Mouse (Mus musculus): Measurements from ENCODE around the gene Fancc. TPM values are rescaled to one million over a fixed set of nuclear protein-coding genes. Genes with fewer than 3 reads are reported as not detected.

Gene Fancc
- polyA plus RNA-seq, 1 experiment = 18.6 TPM

DNA sequence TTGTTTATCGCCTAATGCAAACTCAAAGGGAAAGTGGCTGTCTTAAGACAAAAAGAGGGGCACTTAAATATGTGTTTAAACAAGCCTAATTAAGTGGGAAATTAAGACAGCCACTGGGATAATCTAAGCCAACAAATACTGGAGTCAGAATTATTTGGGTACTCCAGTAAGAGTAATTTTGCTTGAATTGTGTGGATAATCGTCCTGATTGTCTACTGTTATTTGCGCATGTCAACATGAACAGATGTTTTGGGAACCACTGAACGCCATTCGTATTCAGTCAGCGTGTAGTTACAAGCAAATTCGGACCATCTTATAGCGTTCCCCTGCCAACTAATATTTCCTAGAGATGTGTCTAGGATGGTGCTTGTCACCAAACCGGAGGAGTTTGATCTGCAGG is 33.8 kb upstream of the Fancc start:
- peaks cover 10% of the 10 kb centered on the region for H3K4me1 ChIP-seq (ENCODE audit: control insufficient read depth, insufficient read depth, low read length)
- DNase-seq = no peak
- no peak for TF ChIP-seq CTCF (IDR thresholded peaks at IDR 0.05; ENCODE audit: insufficient read depth, low read length)
- TF ChIP-seq POLR2A (IDR thresholded peaks at IDR 0.05; ENCODE audit: borderline replicate concordance, extremely low read depth, low read depth, low read length) = no peak
- no peak overlapping the region for H3K4me3 ChIP-seq (replicated peaks; ENCODE audit: extremely low read depth, low read depth, low read length)
- 80% methylated on average over 9 of the region's 9 CpGs for WGBS

GRCm38 (mm10) chr13:63530371-63530764 is 33.3 kb upstream of the Fancc start:
- peaks cover 8% of the 10 kb centered on the region for H3K4me1 ChIP-seq (ENCODE audit: control insufficient read depth, insufficient read depth, low read length)
- no peak for DNase-seq
- 76% methylated on average over 3 of the region's 3 CpGs for WGBS
- no peak for TF ChIP-seq POLR2A (IDR thresholded peaks at IDR 0.05; ENCODE audit: borderline replicate concordance, extremely low read depth, low read depth, low read length)
- no peak for TF ChIP-seq CTCF (IDR thresholded peaks at IDR 0.05; ENCODE audit: insufficient read depth, low read length)
- no peak overlapping the region for H3K4me3 ChIP-seq (replicated peaks; ENCODE audit: extremely low read depth, low read depth, low read length)

- Histone ChIP-seq H3K4me3 (replicated peaks; ENCODE audit: extremely low read depth, low read depth, low read length) (no peak overlapping the region), H3K4me1 (ENCODE audit: control insufficient read depth, insufficient read depth, low read length) (peaks cover 8% of the 10 kb centered on the region)
- DNase-seq = no peak
- TF ChIP-seq POLR2A (IDR thresholded peaks at IDR 0.05; ENCODE audit: borderline replicate concordance, extremely low read depth, low read depth, low read length) (no peak), CTCF (IDR thresholded peaks at IDR 0.05; ENCODE audit: insufficient read depth, low read length) (no peak)
- 47% methylated on average over 3 of the region's 3 CpGs for WGBS
Measured at GRCm38 (mm10) chr13:63529602-63530370, 32.7 kb upstream of the Fancc start.

DNA sequence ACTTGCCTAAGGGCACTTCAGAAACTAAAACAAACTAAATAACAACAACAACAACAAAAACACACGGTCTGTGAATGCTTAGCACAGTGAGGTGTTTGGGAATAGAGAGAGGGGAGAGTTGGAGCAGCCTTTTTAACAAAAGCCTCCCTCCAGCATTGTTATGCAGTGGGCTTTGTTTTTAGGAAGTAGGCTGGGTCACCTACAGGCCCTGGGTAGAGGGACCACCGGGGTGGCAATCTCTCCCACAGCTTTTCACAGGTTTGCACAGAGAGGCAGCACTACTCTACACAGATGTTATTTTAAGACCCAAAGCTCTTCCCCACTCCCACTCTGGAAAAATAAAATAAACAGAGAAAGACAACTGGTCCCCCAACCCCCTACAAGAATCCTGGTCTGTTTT is 31.8 kb upstream of the Fancc start:
- TF ChIP-seq CTCF (IDR thresholded peaks at IDR 0.05; ENCODE audit: insufficient read depth, low read length) (no peak), POLR2A (IDR thresholded peaks at IDR 0.05; ENCODE audit: borderline replicate concordance, extremely low read depth, low read depth, low read length) (no peak)
- H3K4me1 ChIP-seq (ENCODE audit: control insufficient read depth, insufficient read depth, low read length) = peaks cover 8% of the 10 kb centered on the region
- no peak for DNase-seq
- no peak overlapping the region for H3K4me3 ChIP-seq (replicated peaks; ENCODE audit: extremely low read depth, low read depth, low read length)
- WGBS = 27% methylated on average over 2 of the region's 2 CpGs

DNA sequence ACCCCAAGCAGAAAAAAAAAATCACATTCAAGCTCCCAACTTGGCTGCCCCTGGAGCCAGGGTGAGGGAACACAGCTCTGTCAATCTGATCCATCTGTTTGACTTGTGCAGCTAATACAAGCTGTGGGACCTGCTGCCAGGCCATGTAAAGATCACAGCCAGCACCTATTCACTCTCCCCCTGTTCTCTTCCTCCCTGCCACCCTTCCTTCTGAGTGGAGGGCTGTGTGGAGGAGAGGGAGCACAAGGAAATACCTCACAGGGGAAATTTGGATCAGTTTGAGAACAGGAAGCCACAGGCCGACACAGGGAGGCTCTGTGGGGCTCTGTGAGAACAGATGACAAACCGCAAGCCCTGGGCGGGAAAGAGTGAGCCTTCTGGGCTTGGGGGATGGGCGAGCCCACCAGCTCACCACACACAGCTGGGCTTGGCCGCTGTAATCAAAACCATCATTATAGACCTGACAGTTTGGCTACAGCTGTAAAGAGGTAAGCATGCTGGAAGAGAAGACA is 31.1 kb upstream of the Fancc start:
- Histone ChIP-seq H3K4me3 (replicated peaks; ENCODE audit: extremely low read depth, low read depth, low read length) (no peak overlapping the region), H3K4me1 (ENCODE audit: control insufficient read depth, insufficient read depth, low read length) (peaks cover 8% of the 10 kb centered on the region)
- 28% methylated on average over 5 of the region's 5 CpGs for WGBS
- TF ChIP-seq POLR2A (IDR thresholded peaks at IDR 0.05; ENCODE audit: borderline replicate concordance, extremely low read depth, low read depth, low read length) (no peak), CTCF (IDR thresholded peaks at IDR 0.05; ENCODE audit: insufficient read depth, low read length) (no peak)
- DNase-seq = no peak

- WGBS = 65% methylated on average over 11 of the region's 11 CpGs
- H3K4me1 ChIP-seq (ENCODE audit: control insufficient read depth, insufficient read depth, low read length) = peaks cover 8% of the 10 kb centered on the region
- no peak for TF ChIP-seq CTCF (IDR thresholded peaks at IDR 0.05; ENCODE audit: insufficient read depth, low read length)
Measured at GRCm38 (mm10) chr13:63525571-63526197, 28.6 kb upstream of the Fancc start.

DNA sequence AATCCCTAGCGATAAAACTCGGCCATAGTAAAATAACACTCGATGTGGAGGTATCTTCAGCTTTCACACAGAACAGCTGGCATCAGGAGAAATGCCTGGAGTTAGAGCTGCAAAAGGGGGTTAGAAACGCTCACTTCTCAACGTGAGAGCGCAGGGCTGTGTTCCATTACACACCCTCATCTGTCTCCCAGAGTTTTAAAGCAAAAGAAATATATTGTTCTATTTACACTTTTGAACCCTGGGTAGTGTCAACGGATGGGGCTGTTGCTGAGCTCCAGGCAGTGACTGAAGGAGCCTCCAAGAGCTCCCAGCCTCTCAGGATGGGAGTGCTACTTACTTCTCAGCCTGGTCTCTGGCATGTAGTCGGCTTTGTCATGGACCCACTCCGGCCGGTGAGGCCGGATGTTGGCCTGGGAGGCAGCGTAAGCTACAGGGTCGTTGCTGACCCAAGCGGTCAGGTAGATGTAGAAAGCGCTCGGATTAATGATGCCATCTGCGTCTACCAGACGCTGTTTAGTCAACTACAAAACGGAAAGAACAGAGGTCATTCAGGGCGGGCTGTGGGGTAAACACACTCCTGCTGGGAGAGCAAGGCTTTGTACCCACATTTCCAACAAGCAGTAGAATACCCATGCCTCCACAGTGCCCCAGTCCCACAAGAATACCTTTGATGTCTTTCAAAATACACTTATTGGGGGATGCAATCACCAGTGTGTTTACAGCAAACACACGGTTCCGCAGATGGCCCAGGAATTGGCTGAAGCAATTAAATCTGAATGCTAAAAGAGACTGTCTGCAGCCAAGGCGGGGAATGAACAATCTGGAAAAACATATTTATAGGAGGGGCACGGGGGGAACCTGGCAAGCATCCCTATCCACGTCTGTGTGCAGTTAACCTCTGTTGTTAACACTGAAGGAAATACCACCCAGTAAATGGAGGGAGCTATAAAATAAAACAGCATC is 27.8 kb upstream of the Fancc start:
- no peak for TF ChIP-seq CTCF (IDR thresholded peaks at IDR 0.05; ENCODE audit: insufficient read depth, low read length)
- H3K4me3 ChIP-seq (replicated peaks; ENCODE audit: extremely low read depth, low read depth, low read length) = no peak overlapping the region
- WGBS = 56% methylated on average over 25 of the region's 25 CpGs

More at GRCm38 (mm10) chr13:63525571-63526197, 28.6 kb upstream of the Fancc start:
- H3K4me3 ChIP-seq (replicated peaks; ENCODE audit: extremely low read depth, low read depth, low read length) = no peak overlapping the region
- no peak for DNase-seq

GRCm38 (mm10) chr13:63524061-63524460 is 27.0 kb upstream of the Fancc start:
- DNase-seq = no peak
- 77% methylated on average over 2 of the region's 2 CpGs for WGBS
- H3K4me3 ChIP-seq (replicated peaks; ENCODE audit: extremely low read depth, low read depth, low read length) = no peak overlapping the region
- TF ChIP-seq POLR2A (IDR thresholded peaks at IDR 0.05; ENCODE audit: borderline replicate concordance, extremely low read depth, low read depth, low read length) (no peak), CTCF (IDR thresholded peaks at IDR 0.05; ENCODE audit: insufficient read depth, low read length) (no peak)
- H3K4me1 ChIP-seq (ENCODE audit: control insufficient read depth, insufficient read depth, low read length) = peaks cover 8% of the 10 kb centered on the region

More for the DNA sequence above, 27.8 kb upstream of the Fancc start:
- no peak for DNase-seq
- H3K4me1 ChIP-seq (ENCODE audit: control insufficient read depth, insufficient read depth, low read length) = peaks cover 8% of the 10 kb centered on the region

DNA sequence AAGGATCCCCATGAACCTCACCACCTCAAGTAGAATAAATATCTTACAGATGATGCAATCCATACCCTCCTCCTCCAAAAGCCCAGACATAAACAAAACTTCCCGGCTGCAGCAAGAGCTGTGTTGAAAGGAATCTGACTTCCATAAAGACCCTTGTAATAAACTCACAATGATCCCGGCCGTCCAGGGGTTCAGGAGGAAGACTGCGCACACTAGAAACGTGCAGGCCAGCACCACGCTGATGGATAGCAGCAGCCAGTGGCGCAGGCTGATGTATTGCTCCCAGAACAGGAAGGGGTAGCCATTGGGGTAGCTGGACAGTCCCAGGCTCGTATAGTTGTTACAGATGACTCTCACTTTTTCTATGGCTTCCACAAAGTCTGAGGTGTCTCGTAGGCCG is 25.8 kb upstream of the Fancc start:
- DNase-seq = no peak
- no peak for TF ChIP-seq CTCF (IDR thresholded peaks at IDR 0.05; ENCODE audit: insufficient read depth, low read length)
- TF ChIP-seq POLR2A (IDR thresholded peaks at IDR 0.05; ENCODE audit: borderline replicate concordance, extremely low read depth, low read depth, low read length) = no peak
- Histone ChIP-seq H3K4me1 (ENCODE audit: control insufficient read depth, insufficient read depth, low read length) (peaks cover 2% of the 10 kb centered on the region; the same call in 1 of the 2 replicates), H3K4me3 (replicated peaks; ENCODE audit: extremely low read depth, low read depth, low read length) (no peak overlapping the region)
- WGBS = 43% methylated on average over 10 of the region's 10 CpGs
